Mouse (Mus musculus) CD4-positive naive resting alpha-beta T cell, adult 57 days (primary cell): ENCODE data around the gene Efhb. TPM values are rescaled to one million over a fixed set of nuclear protein-coding genes. Genes with fewer than 3 reads are reported as not detected.

Experiments used
- total RNA-seq: library from RNA; stranded (reverse); gene quantifications from one replicate; pipeline ENCODE4 v1.2.4, GENCODE M21; 2023

Efhb gene
- total RNA-seq = 0.24 TPM

DNA sequence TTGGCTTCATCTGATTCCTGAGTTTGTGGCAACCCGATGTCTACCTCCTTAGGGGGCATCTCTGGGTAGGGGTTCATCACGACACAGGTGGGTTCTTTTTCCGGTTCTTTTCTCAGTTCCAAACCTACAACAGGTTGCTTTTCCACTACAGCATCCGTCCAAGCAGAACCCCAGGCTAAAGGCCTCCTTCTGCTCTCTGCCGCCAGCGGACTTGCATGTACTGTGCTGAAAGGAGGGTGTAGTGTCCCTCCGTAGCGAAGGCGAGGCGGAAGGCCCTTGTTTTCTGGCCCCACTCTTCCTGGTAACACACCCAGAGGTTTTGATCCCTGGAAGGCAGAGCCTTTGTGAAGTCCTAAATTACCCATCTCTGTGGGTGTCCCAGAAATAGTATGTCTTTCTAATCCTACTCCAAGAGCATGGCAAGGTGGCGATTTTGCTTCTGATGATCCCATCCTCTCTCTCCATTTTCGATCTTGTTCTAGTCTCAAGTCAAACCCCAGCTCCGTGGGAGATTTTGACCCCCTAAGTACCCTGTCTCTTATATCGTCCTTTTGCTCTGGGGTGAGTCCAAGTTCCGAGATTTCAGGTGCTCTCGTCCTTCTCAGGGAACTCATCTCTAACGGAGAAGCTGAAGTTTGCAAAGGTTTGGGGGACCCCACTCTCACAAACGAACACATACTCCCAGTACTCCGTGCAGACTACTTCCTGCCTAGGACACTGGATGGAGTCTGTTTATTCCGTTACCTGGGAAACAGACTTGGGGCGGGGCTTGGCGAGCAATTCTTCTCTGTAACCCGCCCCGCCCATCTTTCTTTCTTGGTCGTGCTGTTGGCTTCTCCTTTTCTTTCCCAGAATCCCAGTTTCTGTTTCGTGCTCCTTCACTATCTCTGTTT, at the start of gene Efhb:
Gene Efhb (minus strand): TSS at position 719 of the 893 bp plus-strand sequence.

DNA sequence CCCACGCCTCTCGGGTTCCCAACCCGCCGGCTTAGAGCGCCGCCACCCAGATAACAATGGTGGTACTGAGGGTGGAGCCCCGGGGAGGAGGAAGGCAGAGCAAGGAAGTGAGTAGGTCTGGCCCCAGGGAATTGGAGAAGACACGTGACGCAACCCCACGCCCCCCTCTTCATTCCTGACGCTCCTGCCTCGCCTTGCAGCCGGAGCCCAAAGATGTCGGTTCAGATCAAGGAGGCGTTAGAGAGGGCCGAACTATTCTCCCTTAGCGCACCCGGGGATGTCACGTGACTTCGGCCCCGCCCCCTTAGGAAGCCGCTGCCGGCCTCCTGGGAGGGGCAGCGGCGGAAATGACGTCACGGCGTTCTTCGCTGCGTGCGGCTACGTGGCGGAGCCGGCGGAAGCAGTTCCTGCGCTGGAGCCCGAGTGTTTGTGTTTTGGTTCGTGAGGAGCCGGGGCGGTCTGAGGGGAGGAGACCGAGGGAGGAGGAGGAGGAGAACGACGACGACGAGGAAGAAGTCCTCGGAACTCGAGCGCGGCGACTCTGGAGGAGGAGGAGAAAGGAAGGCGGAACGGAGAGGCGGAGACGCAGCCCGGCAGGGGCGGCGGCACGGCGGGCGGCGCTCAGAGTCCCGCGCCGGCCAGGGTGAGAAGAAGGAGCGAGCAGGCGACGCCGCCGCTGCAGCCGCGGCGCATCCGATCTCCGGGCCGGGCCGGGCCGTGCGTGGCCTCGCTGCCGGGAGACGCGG, 15.9 kb upstream of the Efhb start, which contains the start of gene Rab5a:
Gene Rab5a (plus strand): TSS at position 377 of the 746 bp plus-strand sequence.

Other genes starting within 250 kb of the Efhb start
- 104 TPM for gene Rab5a, start 15.9 kb upstream of the Efhb start, total RNA-seq
- gene Pp2d1, start 76.1 kb upstream of the Efhb start, total RNA-seq = not detected
- gene Kat2b, start 103.5 kb upstream of the Efhb start, total RNA-seq = 69.7 TPM
- gene Sgo1, start 226.0 kb upstream of the Efhb start, total RNA-seq = 0.86 TPM